Mouse (Mus musculus) intestine, embryonic 14.5 days (tissue): ENCODE measurements at regions not wholly inside any gene's neighbourhood (a gene's known extent, or its start where the extent isn't known, plus 50 kb on each side); places are given as distances from the start of the nearest gene placed in this dataset.

Experiments used
- ATAC-seq: fragments of 200-750 bp; cut with Nextera tagmentation; replicated peaks from 2 replicates; pipeline ENCODE4 v1.8.0; 2017; ENCODE audit warnings: low read depth, moderate number of reproducible peaks, moderate TSS enrichment, moderate library complexity; ENCODE audit not compliant: low FRiP score, low TSS enrichment
- DNase-seq: peaks from one replicate; pipeline ENCODE4 v3.0.0-alpha.2; 2018; ENCODE audit warnings: low spot score
- H3K27ac ChIP-seq: fragments of 300-500 bp; sonication (generic); 2 replicates; pipeline ENCODE4 v1.5.1; 2014; ENCODE audit warnings: low read depth, mild to moderate bottlenecking, control low read depth
- H3K27me3 ChIP-seq: fragments of 300-500 bp; sonication (generic); replicated peaks from 2 replicates; pipeline ENCODE4 v1.6.1; 2014; ENCODE audit warnings: low read length, control low read depth; ENCODE audit not compliant: control insufficient read depth, insufficient read depth
- H3K36me3 ChIP-seq: fragments of 300-500 bp; sonication (generic); 2 replicates; pipeline ENCODE4 v1.6.1; 2014; ENCODE audit warnings: low read length, control low read depth; ENCODE audit not compliant: control insufficient read depth, insufficient read depth
- H3K4me1 ChIP-seq: fragments of 300-500 bp; sonication (generic); replicated peaks from 2 replicates; pipeline ENCODE4 v1.6.1; 2014; ENCODE audit warnings: low read length, control low read depth, mixed read lengths; ENCODE audit not compliant: control insufficient read depth, insufficient read depth
- H3K4me2 ChIP-seq: fragments of 300-500 bp; sonication (generic); 2 replicates; pipeline ENCODE4 v1.6.1; 2014; ENCODE audit warnings: low read length
- H3K4me3 ChIP-seq: fragments of 300-500 bp; sonication (generic); 2 replicates; pipeline ENCODE4 v1.5.1; 2014; ENCODE audit warnings: low read depth, low read length, control low read depth, mixed read lengths
- H3K9ac ChIP-seq: fragments of 300-500 bp; sonication (generic); 2 replicates; pipeline ENCODE4 v1.6.1; 2014; ENCODE audit warnings: mild to moderate bottlenecking, low read length
- H3K9me3 ChIP-seq: fragments of 300-500 bp; sonication (generic); 2 replicates; pipeline ENCODE4 v1.6.1; 2016; ENCODE audit warnings: low read length, control low read depth; ENCODE audit not compliant: control insufficient read depth
- WGBS: fragments of 180-500 bp; shearing (Covaris S2); extraction: QIAGEN DNeasy Blood & Tissue Kit; methylation state at CpG from one replicate; pipeline ENCODE4 v1.1.7; 2014; 5-methylcytosine and 5-hydroxymethylcytosine counted together

- no peak for ATAC-seq
- Histone ChIP-seq H3K36me3 (no peaks in the 10 kb centered on the region), H3K9me3 (peaks cover 4% of the 10 kb centered on the region), H3K4me2 (no peak overlapping the region), H3K4me1 (no peaks in the 10 kb centered on the region), H3K4me3 (no peak overlapping the region), H3K9ac (no peak overlapping the region), H3K27me3 (no peaks in the 10 kb centered on the region), H3K27ac (no peak overlapping the region)
- DNase-seq: no peak
- 79% methylated on average over 11 of the region's 11 CpGs for WGBS
Measured at GRCm38 (mm10) chr14:76359837-76360410, 54.8 kb upstream of the Tsc22d1 start.

DNA sequence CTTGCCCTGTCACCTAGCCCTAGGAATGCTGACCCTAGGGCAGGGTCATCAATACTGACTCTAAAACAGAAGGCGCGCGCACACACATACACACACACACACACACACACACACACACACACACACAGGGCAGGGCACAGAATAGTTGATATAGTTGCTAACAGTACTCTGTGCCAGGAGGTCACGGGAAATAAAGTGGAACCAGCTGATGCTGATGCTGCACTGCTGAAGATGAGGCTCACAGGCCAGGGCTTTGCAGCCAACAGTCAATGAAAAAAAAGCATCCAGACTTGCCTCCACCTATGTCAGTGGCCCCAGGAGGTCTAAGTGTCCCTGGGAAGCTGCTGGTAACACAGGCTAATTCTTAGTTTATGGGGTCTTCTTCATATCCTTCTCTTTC, 50.7 kb upstream of the Tsc22d1 start:
- Histone ChIP-seq H3K27me3 (no peaks in the 10 kb centered on the region), H3K9ac (no peak overlapping the region), H3K27ac (no peak overlapping the region), H3K4me3 (no peak overlapping the region), H3K4me1 (no peaks in the 10 kb centered on the region), H3K4me2 (no peak overlapping the region), H3K9me3 (peaks cover under 1% of the 10 kb centered on the region; the same call in 1 of the 2 replicates), H3K36me3 (no peaks in the 10 kb centered on the region)
- ATAC-seq (no peak), DNase-seq (peak; percentile 32)
- 88% methylated on average over 4 of the region's 4 CpGs for WGBS
